Mouse (Mus musculus): Measurements from ENCODE around the gene Spg11.
A peak's percentile ranks its signal among the peaks of the same experiment; 100 is the strongest.
"Not testable (repeated sequence)": the region's sequence is repeated elsewhere in the genome, so short reads cannot be mapped to it uniquely, and the experiment has no call there.

The Spg11 gene

GRCm38 (mm10) chr2:122145756-122146155, 27.6 kb upstream of the Spg11 start:
- no peak for DNase-seq (ENCODE audit: low spot score in 2 of 2)

DNA sequence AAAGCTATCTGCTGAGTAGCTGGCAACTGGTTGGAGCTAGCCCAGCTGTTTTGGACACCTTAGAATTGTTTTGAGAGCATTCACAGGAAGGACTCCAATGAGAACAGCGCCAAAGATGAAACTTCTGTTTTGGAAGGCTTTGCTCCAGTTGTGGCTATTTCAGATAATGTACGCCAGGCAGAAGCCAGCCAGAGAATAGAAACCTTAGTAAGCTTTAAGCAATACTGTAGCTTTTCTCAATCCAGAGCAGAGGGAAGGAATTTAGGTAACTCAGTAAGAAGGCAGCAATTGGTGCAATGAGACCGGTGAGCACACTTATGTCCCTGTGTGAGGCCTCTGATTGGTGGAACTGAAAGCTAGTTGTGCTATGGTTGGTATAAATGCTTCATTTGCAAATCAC, 24.9 kb upstream of the Spg11 start:
- no peak for DNase-seq (ENCODE audit: low spot score in 2 of 2)

DNA sequence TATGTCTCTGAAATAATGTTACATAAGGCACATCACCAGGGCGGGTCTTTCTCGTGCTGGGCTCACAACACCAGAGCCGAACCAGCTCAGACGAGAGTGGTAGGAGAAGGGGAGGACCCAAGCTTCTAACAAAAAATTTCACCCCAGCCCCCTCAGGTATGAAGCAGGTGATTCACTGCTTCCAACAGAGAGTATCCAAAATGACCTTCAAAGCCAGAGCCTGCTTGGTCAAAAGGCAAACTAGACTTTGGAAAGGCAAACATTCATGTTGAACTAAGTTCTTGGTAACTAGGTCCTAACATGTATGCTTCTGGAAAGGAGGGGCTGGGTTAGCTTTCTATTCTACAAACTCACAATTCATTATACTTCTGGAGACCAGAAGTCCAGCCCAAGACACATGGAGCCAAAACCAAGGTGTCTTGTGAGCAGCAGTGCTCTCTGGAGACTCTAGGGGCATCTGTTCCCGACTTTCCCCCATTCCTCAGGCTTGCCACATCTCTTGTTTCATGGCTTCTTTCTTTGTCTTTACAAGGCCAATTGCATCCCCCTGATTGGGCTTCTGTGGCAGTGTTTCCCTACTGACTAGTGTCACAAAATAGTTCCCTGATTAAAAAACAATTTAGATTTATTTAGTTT, 23.3 kb upstream of the Spg11 start:
- no peak for DNase-seq (ENCODE audit: low spot score in 2 of 2)

DNA sequence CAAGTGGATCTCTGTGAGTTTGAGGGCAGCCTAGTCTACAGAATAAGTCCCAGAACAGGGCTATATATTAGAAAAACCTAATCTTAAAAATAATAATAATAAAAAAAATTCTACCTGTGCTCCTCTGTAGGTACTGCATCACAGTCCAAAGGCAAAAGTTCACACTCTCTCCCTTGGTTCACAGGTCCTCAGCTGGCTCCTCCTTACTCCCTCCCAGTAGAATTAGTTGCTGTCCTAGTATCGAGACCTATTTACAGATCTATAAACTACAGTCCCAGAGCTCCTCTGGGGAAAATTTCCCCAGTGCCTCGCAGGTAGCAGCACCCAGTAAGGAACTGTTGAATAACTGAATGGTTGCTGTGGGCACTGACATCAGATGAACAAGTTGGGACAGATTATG, 22.6 kb upstream of the Spg11 start:
- DNase-seq (ENCODE audit: low spot score in 2 of 2), result no peak

GRCm38 (mm10) chr2:122137839-122138465, 19.8 kb upstream of the Spg11 start:
- DNase-seq (ENCODE audit: low spot score in 2 of 2), result no peak

- no peak for DNase-seq (ENCODE audit: low spot score in 2 of 2)
These were observed 14.4 kb upstream of the Spg11 start for GRCm38 (mm10) chr2:122132618-122133017.

DNA sequence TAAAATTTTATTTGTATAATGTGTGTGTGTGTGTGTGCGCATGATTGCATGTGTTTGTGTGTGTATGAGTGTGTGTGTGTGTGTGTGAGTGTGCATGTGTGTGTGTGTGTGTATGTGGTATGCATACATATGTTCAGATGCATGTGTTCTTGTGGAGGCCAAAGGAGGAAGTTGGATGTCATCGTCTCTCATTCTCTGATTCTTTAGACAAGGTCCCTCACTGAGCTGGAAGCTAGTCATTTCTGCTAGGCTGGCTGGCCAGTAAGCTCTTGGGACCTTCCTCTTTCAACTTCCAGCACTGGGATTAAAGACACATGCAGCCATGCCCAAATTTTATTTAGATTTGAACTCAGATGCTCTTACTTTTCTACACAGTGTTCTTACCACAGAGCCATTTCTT, 13.9 kb upstream of the Spg11 start:
- no peak for DNase-seq (ENCODE audit: low spot score in 2 of 2)

GRCm38 (mm10) chr2:122127635-122128034, 9.4 kb upstream of the Spg11 start:
- no peak for DNase-seq (ENCODE audit: low spot score in 2 of 2)

- no peak for DNase-seq (ENCODE audit: low spot score in 2 of 2)
These were observed 8.7 kb upstream of the Spg11 start for GRCm38 (mm10) chr2:122126765-122127347.

- DNase-seq (ENCODE audit: low spot score in 2 of 2), result no peak
These were observed 7.7 kb upstream of the Spg11 start for GRCm38 (mm10) chr2:122125680-122126572.

- DNase-seq (ENCODE audit: low spot score in 2 of 2), result no peak
These were observed 1.3 kb downstream of the Spg11 start for GRCm38 (mm10) chr2:122116888-122117287.

GRCm38 (mm10) chr2:122109714-122110113, 8.5 kb downstream of the Spg11 start:
- DNase-seq (ENCODE audit: low spot score in 2 of 2), result no peak

GRCm38 (mm10) chr2:122108101-122108500, 10.1 kb downstream of the Spg11 start:
- no peak for DNase-seq (ENCODE audit: low spot score in 2 of 2)

DNA sequence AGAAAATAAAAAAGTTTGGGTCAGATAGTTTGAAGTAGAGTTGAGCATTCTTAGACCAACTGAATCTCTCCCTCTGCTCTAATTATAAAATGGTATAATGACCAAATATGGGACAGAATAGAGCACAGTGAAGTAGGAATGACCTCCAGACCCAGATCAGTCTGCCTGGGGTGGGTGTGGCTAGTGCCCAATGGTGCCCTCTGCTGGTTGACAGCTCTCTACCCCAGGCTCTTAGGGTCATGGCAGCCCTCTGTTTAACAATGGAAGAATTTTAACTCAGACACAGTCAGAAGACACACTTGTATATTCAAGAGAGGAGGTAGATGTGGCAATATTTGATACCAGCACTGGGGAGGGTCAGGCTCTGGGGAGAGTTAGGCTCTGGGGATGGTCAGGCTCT, 16.1 kb downstream of the Spg11 start:
- no peak for DNase-seq (ENCODE audit: low spot score in 2 of 2)

GRCm38 (mm10) chr2:122097686-122098085, 20.5 kb downstream of the Spg11 start:
- DNase-seq (ENCODE audit: low spot score in 2 of 2), result not testable (repeated sequence)

DNA sequence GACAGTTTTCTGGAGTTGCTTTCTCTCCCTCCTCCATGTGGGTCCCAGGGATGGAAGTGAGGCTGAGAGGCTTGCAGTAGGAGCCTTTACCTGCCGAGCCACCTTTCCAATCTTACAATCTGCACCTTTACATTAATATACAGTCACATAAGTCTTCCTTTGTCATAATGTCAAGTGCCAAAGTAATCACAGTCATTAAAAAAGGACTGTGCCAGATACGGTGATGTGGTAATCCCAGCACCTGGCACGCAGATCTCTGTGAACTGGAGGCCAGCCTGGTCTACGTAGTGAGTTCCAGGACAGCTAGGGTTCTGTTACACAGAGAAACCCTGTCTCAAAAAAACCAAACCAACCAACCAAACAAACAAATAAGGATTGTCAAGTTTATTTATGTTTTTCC, 24.3 kb downstream of the Spg11 start:
- DNase-seq (ENCODE audit: low spot score in 2 of 2), result no peak

GRCm38 (mm10) chr2:122086446-122086845, 31.7 kb downstream of the Spg11 start:
- DNase-seq (ENCODE audit: low spot score in 2 of 2), result no peak

GRCm38 (mm10) chr2:122081728-122082456, 36.3 kb downstream of the Spg11 start:
- no peak for DNase-seq (ENCODE audit: low spot score in 2 of 2)

GRCm38 (mm10) chr2:122069922-122070321, 48.3 kb downstream of the Spg11 start:
- DNase-seq (ENCODE audit: low spot score in 2 of 2), result peak; percentile 18 to 41

DNA sequence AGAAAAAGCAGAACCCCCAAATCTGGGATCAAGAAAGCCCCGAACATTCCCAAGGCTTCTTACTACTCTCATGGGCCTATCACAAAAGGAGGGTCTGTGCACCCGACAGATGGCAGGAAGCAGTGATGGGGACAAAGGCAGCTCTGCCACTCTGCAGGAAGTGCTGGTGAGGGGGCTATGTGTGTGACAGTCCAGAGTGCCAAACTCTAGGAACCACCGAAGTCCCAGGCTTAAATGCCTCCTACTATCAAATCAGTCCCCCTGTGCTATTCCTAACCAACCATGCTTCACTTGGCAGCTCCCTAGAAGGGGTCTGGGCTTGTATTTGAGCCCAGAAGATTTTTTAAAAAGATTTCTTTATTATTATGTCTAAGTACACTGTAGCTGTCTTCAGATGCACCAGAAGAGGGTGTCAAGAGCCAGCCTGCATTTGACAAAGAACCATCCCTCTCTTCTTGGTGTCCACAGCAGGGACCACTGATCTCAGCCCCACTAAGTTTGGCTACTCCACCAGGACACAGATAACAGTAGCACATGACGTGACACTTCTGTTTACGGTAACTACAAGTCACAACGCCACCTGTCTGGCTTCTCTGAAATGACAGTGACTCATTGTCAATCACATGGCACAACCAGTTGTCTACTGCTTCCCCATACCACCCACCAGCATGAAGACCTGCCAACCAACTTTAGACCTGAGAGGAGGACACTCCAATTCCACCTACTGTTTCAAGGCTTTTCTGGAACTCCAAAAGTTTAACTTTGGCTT, 48.9 kb downstream of the Spg11 start:
- no peak for DNase-seq (ENCODE audit: low spot score in 2 of 2)

DNA sequence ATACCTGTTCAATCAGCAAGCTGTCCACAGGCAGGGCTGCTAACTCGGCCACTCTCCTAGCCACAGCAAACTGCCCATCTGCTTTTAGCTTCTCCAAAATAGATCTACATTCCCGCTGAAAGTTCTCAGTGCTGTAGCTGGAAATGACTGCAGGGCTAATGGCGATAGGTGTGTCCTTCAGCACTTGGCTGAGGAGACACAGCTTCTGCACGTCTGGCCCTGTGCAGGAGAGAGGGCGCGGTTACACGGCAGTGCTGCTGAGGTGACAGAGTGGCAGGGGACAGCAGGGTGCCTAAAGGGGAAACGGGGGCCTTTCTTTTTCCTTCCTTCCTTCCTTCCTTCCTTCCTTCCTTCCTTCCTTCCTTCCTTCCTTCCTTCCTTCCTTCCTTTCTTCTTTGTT, 51.9 kb downstream of the Spg11 start:
- no peak for DNase-seq (ENCODE audit: low spot score in 2 of 2)

Data from urinary bladder, adult 18-20 months (tissue).